Mouse (Mus musculus) testis, adult 2 months (tissue): ENCODE data around the gene Nsun2. TPM values are rescaled to one million over a fixed set of nuclear protein-coding genes. Genes with fewer than 3 reads are reported as not detected.

Experiments used
- H3K27ac ChIP-seq: fragments of 200-500 bp; 2 replicates; pipeline ENCODE4 v1.5.1; 2012; ENCODE audit warnings: low read depth, low read length; ENCODE audit not compliant: control insufficient read depth, insufficient read depth
- H3K27me3 ChIP-seq: fragments of 200-500 bp; 2 replicates; pipeline ENCODE4 v1.6.1; 2012; ENCODE audit warnings: mild to moderate bottlenecking, low read length, moderate library complexity; ENCODE audit not compliant: control insufficient read depth, insufficient read depth
- H3K36me3 ChIP-seq: fragments of 200-500 bp; 2 replicates; pipeline ENCODE4 v1.6.1; 2012; ENCODE audit warnings: mild to moderate bottlenecking, low read length; ENCODE audit not compliant: control insufficient read depth, insufficient read depth
- H3K4me1 ChIP-seq: fragments of 200-500 bp; 2 replicates; pipeline ENCODE4 v1.6.1; 2012; ENCODE audit warnings: low read length; ENCODE audit not compliant: control insufficient read depth, insufficient read depth
- H3K4me3 ChIP-seq: fragments of 200-500 bp; 2 replicates; pipeline ENCODE4 v1.5.1; 2012; ENCODE audit warnings: low read depth, mild to moderate bottlenecking, low read length, moderate library complexity, mixed read lengths; ENCODE audit not compliant: control insufficient read depth
- CTCF ChIP-seq: fragments of 200-500 bp; IDR thresholded peaks from 2 replicates; pipeline ENCODE4 v1.5.1; 2012; ENCODE audit warnings: low read depth, mild to moderate bottlenecking, inconsistent platforms, low read length, moderate library complexity; ENCODE audit not compliant: control insufficient read depth, insufficient read depth, insufficient replicate concordance
- POLR2A ChIP-seq: fragments of 200-500 bp; IDR thresholded peaks from 2 replicates; pipeline ENCODE4 v1.6.1; 2012; ENCODE audit warnings: low read depth, mild to moderate bottlenecking, inconsistent platforms, low read length, moderate library complexity; ENCODE audit not compliant: control insufficient read depth
- polyA plus RNA-seq: library from polyadenylated mRNA; depleted of rRNA; stranded (reverse); fragments of >200 nt; gene quantifications from 2 replicates; pipeline ENCODE4 v1.2.3, GENCODE M21; 2012; rRNA removed

Nsun2 gene
- polyA plus RNA-seq, 1 experiment = 182 TPM

DNA sequence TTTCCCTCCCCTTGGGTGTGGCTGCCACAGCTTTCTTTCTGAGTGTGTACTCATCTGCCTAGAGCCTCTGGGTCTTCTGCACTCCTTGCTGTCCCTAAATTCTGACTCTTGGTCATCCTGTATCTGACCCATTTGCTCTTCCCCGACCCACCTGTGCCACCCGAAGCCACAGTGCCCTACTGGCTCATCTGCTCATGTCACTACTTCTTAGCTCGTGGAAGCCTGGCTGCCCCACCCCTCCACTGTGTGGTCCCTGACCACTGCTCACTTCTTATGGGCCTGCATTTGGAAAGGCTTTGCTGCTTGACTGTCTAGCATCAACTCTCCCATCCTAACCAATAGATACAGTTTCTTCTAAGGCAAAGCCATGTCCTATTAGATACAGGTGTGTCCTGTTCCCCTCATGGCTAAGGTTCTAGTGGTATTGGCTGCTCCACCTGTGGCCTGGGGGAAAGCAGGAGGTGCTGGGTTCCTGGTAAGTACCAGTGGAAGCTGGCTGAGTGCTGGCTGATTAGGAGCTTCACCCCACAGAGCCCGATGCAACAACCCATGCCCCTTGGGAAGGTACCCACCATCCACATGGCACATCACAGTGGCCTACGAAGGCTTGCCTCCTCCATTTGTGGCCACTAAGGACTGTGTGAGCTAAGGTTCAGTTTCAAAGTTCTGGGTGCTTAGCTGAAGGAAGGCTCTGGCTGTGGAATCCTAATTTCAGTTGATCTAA lies 139.8 kb downstream of the Nsun2 start:
- no peaks in the 10 kb centered on the region for H3K27me3 ChIP-seq
- no peak overlapping the region for H3K27ac ChIP-seq
- no peaks in the 10 kb centered on the region for H3K4me1 ChIP-seq
- H3K4me3 ChIP-seq = no peak overlapping the region
- TF ChIP-seq POLR2A (no peak), CTCF (no peak)
- H3K36me3 ChIP-seq = no peaks in the 10 kb centered on the region

DNA sequence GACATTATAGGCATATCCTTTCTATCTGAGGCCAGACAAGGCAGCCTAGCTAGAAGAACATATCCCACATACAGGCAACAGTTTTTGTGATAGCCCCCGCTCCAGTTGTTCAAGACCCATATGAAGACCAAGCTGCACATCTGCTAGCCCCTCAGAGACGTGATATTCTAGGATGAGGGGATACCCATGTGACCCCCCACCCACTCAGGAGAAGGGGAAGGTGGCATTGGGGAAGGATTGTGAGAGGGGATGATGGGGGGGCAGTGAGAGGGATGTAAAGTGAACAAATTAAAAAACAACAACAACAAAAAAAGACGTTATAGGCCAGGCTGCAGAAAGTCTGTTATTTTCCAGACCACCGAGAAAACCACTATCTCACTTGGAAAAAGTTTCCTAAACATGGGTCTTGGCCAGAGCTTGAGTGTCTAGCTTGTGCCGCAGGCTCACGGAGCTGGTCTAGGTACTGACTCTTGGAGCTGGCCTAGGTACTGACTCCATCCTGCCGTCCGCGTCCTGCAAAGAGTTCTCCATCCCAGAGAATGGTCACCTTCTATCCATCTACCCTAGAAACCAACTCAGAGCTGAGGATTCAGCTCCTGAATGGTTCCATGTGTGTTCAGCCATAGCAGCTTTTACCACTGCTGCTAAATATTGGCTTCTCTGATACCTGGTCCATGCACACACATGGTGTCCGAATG lies 140.5 kb downstream of the Nsun2 start:
- no peaks in the 10 kb centered on the region for H3K27me3 ChIP-seq
- no peaks in the 10 kb centered on the region for H3K4me1 ChIP-seq
- H3K4me3 ChIP-seq = no peak overlapping the region
- TF ChIP-seq POLR2A = no peak
- TF ChIP-seq CTCF = no peak
- H3K36me3 ChIP-seq = no peaks in the 10 kb centered on the region
- H3K27ac ChIP-seq = no peak overlapping the region

Other genes with a start within 250 kb of the Nsun2 start
- gene Tent4a, start 871 bp downstream of the Nsun2 start, polyA plus RNA-seq = 6.2 and 6.4 TPM in 2 replicates
- gene Srd5a1, start 77.7 kb downstream of the Nsun2 start, polyA plus RNA-seq = 4.6 and 5.0 TPM in 2 replicates
- gene Ube2ql1, start 206.1 kb downstream of the Nsun2 start, polyA plus RNA-seq = 0.08 TPM in 1 of 2 replicates, not detected in the other